Mouse (Mus musculus) layer of hippocampus, adult 8-10 months (tissue): ENCODE measurements around the gene Lca5l. TPM values are rescaled to one million over a fixed set of nuclear protein-coding genes. Genes with fewer than 3 reads are reported as not detected.

Experiments used
- DNase-seq, 2 experiments: peaks; one replicate each; pipeline ENCODE4 v3.0.0; 2022; ENCODE audit warnings: low spot score in 2 of 2
- total RNA-seq, 4 experiments: library from RNA; stranded (reverse); gene quantifications; 2 replicates each; pipeline ENCODE4 v1.2.4; 2022

Gene Lca5l
- 1 to 10 TPM; 1.8 to 3.0 (median 2.5) TPM for total RNA-seq

DNA sequence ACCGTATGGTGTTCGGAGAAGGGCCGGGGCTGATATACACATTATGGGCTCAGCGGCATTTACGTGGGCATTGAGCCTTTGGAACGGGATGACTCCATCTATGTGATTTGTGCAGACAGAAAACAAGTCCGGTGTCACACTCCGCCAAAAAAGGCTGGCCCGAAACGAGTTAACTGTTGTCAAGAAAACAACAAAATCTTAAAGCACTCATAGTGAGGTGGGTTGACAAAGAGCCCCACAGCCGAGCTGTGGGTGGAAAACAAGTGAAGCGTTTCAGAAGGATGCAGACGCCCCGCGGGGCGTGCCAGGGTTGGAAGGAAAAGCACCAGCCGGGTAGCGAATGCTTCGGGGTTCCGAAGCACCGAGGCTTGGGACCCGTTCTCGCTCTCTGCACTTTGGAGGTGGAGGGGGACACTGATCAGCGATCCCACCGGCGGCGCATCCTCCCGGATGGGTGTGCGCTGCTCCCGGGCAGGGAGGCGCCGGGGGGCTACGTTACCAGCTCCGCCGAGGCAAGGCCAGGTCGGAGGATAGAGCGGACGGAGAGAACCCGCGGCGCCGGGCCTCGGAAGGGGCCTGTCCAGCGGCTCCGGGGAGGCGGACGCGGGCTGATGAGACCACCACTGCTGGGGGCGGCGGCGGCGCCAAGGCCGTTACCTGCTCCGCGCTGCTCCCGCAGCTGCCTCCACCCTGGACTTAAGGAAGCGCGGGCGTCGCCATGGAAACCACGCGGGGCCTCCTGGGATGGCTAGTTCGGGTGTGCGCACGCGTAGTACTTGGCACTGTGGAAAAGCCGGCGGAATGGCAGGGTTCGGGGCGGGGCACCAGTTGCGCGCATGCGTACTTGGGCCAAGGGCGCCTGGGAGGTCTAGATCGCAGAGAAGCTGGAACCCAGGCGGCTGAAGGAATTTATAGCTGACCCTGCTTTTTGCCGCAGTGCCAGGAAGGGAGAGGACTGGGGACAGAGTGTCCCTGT is at the start of gene Lca5l:
TSS of gene Lca5l (minus strand) at position 741 of the 976 bp plus-strand sequence.
- DNase-seq: peak; percentile 98 to 99

DNA sequence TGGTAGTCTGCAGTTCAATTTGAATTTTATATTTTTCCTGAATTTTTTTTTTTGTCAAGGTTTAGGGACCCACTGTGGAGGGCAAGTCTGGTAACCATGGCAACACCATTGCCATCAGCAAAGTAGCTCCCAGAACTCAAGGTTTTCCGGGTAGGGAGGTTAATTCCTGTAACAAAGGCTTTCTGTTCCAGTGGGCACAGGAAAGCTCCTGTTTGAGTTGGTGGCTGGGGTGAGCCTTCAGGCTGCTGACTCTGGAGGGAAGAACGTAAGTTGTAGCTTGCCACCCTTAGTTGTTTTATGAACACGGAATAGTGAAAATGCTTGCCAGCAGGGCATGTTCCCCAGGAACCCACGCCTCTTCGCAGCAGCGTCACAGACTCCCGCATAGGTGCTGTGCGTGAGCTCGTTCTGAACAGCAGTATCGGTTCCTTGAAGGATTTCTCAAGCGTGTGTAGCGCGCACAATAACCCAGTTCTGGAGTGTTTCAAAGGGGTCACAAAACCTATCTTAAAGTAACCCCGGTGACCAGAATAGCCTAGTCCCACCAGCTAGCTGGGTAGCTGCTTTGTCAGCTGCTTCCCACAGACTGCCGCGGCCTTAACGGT is 43.4 kb upstream of the Lca5l start, which contains the start of gene B3galt5:
TSS of gene B3galt5 (plus strand) at position 436 of the 605 bp plus-strand sequence.
- DNase-seq: no peak

DNA sequence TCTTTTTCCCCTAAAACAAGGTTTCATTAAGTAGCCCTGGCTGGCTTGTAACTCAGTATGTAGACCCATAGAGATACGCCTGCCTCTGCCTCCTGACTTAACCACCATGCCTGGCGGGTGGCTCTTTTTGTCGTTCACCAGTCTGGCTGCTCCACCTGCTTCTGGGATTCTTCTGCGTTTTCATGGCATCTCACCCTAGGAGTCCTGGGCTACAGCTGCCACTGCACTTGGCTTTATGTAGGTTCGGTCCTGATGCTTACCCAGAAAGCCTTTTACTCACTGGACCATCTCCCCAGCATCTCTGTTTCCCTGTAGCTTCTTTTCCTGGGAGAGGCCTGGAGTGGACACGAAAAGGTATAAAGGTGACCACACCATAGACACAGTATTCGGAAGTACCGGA is 41.9 kb upstream of the Lca5l start:
- DNase-seq: no peak

DNA sequence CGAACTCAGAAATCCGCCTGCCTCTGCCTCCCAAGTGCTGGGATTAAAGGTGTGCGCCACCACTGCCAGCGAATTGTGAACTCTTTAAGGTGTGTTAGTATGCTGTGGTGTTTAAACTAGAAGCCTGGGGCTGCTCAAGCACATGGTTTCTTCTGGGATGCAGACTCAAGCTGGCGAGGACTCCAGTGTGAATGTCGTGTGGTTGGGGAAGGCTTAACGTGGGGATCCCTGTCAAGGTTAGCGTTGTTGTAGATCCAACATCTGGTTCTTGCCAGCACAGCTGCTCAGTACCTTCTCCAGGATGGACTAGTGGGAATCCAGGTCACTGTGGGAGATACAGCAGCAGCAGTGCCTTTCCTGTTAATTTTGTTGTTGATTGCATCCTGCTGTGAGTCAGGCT is 39.9 kb upstream of the Lca5l start:
- no peak for DNase-seq

DNA sequence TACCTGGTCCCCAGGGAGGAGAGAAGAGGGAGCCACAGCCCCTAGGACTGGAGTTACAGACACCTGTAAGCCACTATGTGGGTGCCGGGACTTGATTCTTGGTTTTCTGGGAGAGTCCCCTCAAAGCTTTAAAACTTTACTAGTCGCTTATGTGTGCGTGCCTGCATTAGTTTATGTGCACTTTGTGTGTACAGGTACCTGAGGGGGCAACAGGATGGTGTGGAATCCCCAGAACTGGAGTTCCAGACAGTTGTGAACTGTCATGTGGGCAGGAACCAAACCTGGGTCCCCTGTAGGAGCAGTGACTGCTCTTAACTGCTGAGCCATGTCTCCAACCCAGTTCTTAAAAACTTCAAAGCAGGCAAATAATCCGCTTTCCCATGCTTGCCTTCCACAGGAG is 39.2 kb upstream of the Lca5l start:
- DNase-seq: no peak

DNA sequence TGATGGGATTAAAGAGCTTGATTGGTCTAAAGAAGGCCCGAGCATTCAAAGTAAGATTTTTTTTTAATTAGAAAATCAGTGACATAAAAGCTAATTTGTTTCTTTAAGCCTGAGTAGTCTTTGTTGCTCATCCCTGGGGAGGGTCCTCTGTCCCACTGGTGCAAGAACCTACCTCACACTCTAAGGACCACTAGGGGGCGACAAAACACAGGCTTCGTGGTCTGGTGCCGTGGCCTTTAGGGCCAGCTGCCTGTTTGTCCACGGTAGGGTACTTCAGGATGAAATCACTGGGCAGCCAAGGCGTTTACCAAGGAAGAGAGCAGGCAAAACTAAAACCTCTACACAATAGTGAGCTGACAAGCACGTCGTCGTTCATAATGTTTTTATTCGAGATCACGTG is 38.3 kb upstream of the Lca5l start:
- peak; percentile 48 to 76 for DNase-seq

DNA sequence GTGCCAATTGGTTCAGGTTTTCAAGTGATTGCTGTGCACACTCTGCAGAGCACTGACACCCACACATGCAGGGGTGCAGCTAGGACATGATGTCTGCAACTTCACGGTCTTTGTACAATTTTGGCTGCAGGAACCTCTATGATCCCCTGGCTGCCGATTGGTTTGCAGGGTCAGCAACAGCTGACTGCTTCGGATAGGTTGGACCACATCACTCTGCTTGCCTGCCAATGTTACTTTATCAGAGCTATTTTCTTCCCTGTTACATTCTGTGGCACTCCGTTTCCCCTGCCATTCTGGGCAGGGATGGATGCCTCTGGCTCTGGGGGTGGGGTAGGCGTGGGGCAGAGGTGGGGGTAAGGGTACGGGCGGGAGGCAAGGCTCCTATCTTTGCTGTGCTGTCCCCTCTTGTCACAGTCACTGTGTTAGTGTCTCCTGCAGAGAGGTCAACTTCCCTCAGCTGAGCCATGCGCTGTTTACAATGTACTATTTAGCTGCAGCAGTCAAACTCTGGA is 37.0 kb upstream of the Lca5l start:
- peak; percentile 10 to 24 for DNase-seq

DNA sequence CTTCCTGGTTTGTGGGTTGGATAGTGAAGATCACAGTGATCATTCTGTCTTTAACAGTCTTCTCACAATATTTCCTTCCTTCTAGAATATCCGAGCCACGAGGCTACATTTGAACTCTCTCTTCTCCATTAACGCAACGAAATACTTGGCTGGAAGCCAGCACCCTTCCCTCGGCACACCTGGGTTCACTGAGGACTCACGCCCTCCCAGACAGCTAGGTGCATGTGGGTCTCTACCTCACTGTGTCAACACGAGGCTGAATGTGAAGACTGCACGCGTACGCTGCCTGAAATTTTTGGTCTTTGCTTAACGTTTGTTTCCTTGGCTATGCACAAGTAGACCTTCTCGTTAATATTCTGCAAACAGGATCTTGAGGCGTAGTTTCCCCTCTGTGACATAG is 36.4 kb upstream of the Lca5l start:
- DNase-seq: peak in 1 of 2 experiments; percentile 2

DNA sequence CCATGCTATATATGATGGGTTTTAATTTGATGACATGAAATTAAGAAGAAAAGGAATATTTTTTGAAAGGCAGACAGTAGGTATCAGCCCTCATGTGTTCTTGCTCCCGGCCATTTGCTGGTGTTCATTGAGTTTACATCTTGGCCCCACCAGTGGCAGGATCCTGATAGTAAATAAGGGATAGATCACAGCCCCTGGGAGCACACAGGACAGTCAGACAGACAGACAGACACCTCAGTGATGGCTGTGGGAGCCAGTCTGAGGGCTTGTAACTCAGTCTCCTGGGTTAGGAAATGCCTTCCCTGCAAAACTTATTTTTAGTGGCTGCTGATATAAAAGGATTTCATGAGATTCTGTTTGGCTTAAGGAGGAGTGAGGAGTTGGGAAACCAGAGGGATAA is 30.4 kb upstream of the Lca5l start:
- DNase-seq: no peak

DNA sequence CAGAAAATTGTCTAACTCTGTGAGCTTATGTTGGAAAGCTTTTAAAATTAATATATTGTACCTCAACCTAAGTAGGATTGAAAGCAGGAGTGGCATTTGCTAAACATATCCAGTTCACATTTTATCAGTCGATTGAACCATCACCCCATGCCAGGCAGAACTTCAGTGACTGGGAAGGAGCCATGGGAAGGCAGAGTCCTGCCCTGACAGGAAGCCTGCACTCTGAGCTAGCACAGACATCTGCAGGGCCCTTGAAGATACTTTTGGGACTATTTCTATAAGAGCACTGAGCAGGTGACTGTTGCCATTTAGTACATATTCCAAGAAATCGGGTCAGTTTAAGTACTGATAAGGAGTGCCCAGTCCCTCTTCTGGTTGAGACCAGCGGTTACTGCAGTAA is 29.9 kb upstream of the Lca5l start:
- no peak for DNase-seq

DNA sequence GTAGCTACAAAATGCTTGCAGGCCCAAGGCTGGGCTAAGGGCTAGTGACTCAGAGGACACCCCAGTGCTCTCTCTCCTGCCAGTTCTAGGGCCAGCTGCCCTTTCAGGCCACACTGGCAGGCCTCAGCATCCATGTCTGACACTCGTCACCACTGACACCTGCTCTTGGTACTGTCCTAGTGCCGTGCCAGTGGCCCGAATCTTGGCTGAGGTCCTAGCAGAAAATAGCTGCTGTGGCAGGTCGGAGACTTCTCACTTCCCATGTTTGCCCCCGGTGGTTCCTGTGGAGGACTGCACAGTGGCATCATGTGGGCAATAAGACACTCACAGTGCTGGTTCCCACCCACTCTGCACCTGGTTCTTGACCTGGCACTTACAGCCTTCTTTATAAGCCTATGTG is 29.4 kb upstream of the Lca5l start:
- no peak for DNase-seq

DNA sequence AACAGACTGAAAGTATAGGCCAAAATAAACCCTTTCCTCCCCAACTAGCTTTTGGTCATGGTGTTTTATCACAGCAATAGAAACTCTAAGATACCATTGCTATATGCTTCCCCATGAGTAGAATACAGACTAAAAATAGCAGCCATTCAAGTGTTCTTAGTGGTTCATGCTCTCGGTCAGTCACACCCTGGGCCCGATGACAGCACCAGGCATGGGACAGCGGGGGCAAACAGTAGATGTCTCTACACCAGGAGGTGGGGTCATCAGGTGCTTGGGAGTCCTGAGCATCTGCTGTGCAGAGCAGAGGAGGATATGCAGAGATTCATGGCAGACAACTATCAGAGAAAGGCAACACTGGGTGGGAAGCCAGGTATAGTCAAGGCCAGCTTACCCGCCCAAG is 21.0 kb upstream of the Lca5l start:
- no peak for DNase-seq

DNA sequence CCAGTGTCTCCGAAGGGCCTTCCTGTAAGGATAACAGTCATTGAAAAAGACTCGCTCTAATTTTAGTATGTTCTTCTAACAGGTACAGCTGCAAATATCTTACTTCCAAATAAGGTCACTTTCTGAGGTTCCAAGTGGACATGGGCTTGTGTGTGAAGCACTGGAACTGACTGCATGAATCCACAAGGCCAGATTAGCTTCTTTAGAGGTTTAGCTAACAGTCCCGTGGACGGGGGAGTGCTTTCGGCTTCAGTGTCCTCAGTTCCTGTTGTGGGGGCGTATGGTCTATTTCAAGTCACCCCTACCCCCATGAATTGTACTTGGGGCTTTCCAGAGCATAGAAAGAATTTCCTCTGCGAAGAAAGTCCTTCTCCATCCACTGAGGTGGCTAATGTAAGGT is 18.8 kb upstream of the Lca5l start:
- no peak for DNase-seq

DNA sequence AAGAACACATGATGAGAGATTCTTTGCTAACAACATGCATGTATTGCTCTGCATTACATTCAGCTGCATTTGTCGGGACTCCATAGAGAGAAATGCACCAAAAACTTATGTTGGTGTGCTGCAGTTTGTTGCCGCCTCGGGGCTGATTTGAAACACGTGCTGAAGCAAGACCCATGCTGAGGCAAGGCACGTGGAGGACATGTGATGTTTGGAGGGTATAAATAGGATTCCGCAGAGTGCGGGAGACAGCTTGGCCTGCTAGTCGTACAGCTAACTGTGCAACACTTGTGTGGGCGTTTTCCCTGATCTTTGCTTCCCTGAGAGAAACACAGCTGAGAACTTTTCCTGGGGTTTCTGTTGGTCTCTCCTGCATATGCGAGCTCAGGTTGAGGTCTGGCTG is 17.7 kb upstream of the Lca5l start:
- DNase-seq: no peak

DNA sequence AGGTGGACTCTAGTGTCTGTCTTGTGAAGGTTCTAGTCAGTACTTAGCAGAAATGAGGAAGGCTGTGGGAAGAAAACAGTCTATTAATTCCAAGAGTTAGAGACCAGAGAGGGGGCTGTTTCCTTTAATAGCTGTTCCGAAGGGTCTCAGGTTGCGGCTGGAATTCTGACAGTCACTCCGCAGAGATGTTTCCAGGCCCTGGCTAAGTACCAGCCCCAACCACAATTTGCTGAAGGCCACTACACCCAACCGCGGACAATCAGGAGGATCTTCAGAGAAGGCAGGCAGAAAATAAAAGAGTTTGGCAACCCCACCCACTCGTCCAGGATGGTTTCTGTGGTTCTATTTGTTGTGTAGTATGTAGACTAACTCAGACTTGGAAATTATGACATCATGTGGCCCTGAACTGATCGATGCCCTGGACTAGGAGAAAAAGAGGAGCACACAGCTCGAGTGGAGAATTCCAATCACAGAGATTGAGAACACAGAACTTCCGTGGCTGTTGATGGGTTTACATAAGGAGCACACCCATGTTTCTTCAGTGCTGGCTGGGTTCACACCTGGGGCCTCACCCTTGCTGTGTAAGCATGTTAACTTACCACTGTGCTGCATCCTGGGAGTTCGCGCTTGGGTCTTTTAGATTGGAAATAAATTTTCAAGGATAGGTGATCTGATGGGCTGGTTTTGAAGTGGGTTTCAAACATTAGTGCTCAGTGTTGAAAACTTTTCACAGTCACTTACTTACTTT is 9.6 kb upstream of the Lca5l start:
- DNase-seq: no peak

DNA sequence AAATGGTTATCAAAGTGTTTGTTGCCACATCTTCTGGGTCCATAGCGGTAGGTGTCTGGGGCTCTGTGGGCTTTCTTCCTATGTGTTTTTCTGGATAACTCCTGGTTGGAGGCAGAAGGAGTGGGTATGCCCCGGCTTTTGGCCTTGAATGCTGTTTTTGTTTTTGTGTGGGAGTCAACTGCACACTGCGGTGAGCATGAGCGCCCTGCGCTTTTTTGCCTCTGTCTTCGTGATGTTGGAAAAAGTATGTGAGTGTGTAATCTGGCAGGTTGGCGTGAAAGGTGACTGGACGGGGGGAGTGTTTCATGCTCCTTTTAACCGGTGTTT is 8.6 kb upstream of the Lca5l start:
- no peak for DNase-seq

DNA sequence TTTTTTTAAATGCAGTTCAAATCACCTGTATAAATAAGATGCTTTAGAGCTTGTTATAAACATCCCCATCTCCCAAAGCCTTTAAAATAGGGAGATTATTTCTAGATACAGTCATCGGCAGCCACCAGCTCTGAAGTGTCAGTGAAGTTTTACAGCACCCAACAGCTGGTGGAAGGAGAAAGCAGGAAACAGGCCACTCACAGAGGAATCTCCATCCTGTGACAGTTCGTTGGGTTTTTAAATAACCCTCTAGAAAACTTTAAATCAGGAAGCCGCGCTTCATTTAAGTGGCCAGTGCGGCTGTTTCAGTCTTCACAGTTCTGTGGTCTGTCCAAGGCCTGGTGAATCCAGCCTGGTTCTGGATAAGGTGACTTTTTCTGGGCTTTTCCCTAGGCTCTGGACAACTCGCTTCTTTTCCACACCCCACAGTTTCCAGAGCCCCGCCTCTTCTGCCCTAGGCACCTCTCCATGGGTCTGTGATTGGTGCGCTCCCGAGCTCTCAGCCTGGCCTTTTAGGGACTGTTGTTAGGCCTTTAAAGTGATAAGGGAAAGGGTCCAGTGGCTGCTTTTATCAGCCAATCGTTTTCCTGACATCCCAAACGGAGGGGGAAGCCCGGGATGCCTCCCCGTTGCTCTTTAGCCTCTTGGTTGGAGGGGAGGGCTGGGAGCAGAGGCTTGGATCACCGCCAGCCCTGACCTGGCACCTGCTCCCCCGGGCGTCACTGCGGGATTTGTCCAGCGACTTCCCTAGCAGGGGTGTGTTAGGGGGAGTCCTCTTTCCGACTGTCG is 8.0 kb upstream of the Lca5l start, which contains the start of gene Sh3bgr:
TSS of gene Sh3bgr (plus strand) at position 538 of the 789 bp plus-strand sequence.
- DNase-seq: no peak

DNA sequence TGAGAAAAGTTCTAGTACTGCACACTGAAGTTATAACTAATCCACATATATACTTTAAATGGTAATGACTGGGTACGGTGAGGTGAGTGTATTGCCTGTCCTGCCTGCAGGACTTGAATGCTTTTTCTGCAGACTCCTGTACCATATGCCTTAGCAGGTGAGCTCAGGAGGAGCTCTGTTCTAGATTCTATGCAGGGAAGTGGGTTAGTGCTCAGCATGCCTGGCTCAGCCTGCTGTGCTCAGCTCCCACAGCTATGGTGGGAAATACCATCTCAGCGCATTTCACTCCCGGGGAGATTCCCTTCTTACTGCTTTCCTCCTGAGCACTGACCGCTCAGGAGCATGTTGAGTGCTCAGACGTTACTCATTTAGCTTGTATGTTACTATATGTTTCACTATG is 4.5 kb downstream of the Lca5l start:
- DNase-seq: no peak

DNA sequence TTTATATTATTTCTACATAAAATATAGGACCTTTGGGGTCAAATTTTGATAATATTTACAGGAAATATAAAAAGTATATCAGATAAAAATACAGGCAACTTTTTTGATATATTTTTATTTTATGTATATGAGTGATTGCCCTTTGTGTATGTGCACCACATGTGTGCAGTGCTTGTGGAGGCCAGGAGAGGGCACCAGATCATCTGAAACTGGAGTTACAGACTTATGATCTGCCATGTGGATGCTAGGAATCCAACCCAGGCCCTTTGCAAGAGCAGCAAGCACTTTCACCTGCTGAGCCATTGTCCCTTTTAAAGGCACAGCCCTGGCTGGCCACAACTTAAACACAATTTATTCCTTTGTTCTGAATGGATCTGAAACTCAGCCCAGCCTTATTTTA is 12.9 kb downstream of the Lca5l start:
- DNase-seq: no peak

DNA sequence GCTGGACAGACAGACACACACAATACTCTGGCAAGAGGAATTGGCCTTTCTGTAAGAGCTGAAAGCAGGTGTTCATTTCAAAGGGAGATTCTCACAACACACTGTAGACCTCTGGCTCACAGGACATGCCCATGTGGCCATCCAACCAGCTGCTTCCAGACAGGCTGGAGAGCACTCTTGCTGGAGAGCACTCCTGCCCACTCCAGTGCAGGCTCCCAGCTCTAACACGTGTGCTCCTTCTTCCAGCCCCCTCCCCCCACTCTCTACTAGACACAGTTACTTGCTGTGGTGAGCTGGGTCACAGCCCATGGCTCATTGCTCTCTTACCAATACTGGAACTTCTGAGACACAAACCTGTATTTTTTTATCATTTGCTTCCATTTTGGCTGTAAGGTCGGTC is 16.7 kb downstream of the Lca5l start:
- no peak for DNase-seq

DNA sequence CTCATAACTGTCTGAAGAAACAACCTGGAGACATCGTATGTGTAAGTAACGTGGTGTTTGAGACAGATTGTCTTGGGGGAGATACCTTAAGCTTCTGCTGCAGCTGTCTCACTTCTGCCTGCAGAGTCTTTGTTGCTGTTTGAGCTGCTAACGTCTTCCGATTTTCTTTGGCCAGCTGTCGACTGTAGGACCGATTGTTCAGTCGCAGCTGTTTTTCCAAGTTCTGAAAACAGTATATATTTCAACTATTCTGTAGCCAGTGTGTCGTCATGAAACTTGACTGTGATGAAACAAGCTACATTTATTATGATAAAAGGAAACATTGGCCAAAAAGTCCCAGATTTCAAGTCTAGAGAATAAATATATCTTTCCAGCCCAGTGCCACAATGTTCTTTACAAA is 18.4 kb downstream of the Lca5l start:
- no peak for DNase-seq
